Mouse (Mus musculus): ENCODE data around the gene Adamts2. TPM values are rescaled to one million over a fixed set of nuclear protein-coding genes. Genes with fewer than 3 reads are reported as not detected.

The Adamts2 gene
- total and polyA plus RNA-seq, 3 experiments = not detected

- dilution Hi-C loops (cut with MboI; ENCODE audit: extremely low pct_ligation_motif_present, extremely low pct_unique_long_range_greater_than_20kb, low sequenced_read_pairs) = no loop called here
- TF ChIP-seq ZC3H11A (IDR thresholded peaks at IDR 0.05; ENCODE audit: low read depth, low read length) = no peak
- no peak for TF ChIP-seq CTCF (conservative IDR thresholded peaks at IDR 0.05 in 1 of 2, IDR thresholded peaks at IDR 0.05 in 1 of 2; ENCODE audit: low read depth in 2 of 2, low read length in 2 of 2)
- TF ChIP-seq SMC3 (IDR thresholded peaks at IDR 0.05; ENCODE audit: low read depth, low read length) = no peak
- no peak for TF ChIP-seq NELFE (IDR thresholded peaks at IDR 0.05; ENCODE audit: low read depth, low read length)
- no peak for TF ChIP-seq POLR2A (IDR thresholded peaks at IDR 0.05; ENCODE audit: low read depth, low read length)
- no peak for TF ChIP-seq MAFK (IDR thresholded peaks at IDR 0.05; ENCODE audit: insufficient replicate concordance, low read length)
- no peak for TF ChIP-seq MEF2A (IDR thresholded peaks at IDR 0.05; ENCODE audit: borderline replicate concordance, low read depth, low read length)
- no peak for TF ChIP-seq MXI1 (IDR thresholded peaks at IDR 0.05; ENCODE audit: low read depth, low read length)
- no peak for TF ChIP-seq USF1 (IDR thresholded peaks at IDR 0.05; ENCODE audit: low read depth, low read length)
- no peak for TF ChIP-seq ZMIZ1 (IDR thresholded peaks at IDR 0.05; ENCODE audit: low read depth, low read length)
- TF ChIP-seq JUN (IDR thresholded peaks at IDR 0.05; ENCODE audit: insufficient read depth, low read depth, low read length) = no peak
- TF ChIP-seq ETS1 (conservative IDR thresholded peaks at IDR 0.05; ENCODE audit: low read depth, low read length) = no peak
- no peak for TF ChIP-seq BHLHE40 (IDR thresholded peaks at IDR 0.05; ENCODE audit: low read depth, low read length)
- TF ChIP-seq ZNF384 (IDR thresholded peaks at IDR 0.05; ENCODE audit: low read depth, low read length) = no peak
- TF ChIP-seq IRF4 (IDR thresholded peaks at IDR 0.05; ENCODE audit: low read depth, low read length) = no peak
- H3K36me3 ChIP-seq (replicated peaks in 1 of 2; ENCODE audit: control insufficient read depth in 1 of 2, insufficient read depth in 1 of 2, low read length in 1 of 2) = no peaks in the 10 kb centered on the region
- no peak overlapping the region for H3K4me3 ChIP-seq (replicated peaks in 1 of 3; ENCODE audit: low read depth in 2 of 3, low read length in 2 of 3, poor library complexity in 1 of 3)
- H3K27ac ChIP-seq (ENCODE audit: insufficient read depth, low read depth) = no peak overlapping the region
- DNase-seq (ENCODE audit: extremely low read depth) = no peak
- no peaks in the 10 kb centered on the region for H3K4me1 ChIP-seq (ENCODE audit: control insufficient read depth in 1 of 2, insufficient read depth in 2 of 2)
- peaks cover 98% of the 10 kb centered on the region for H3K27me3 ChIP-seq (replicated peaks)
- in situ Hi-C loops (cut with MboI; ENCODE audit: low pct_ligation_motif_present, low pct_unique_long_range_greater_than_20kb, low sequenced_read_pairs) = no loop called here
- H3K9me3 ChIP-seq (replicated peaks; ENCODE audit: low read length) = no peaks in the 10 kb centered on the region
- H3K4me2 ChIP-seq (ENCODE audit: insufficient read depth, low read depth, poor library complexity, severe bottlenecking) = no peak overlapping the region
- H3K79me2 ChIP-seq (replicated peaks; ENCODE audit: control insufficient read depth, extremely low read depth, insufficient read depth, poor library complexity, severe bottlenecking) = no peaks in the 10 kb centered on the region
- H3K9ac ChIP-seq (ENCODE audit: insufficient read depth, low read depth) = no peak overlapping the region
Measured at GRCm38 (mm10) chr11:50671820-50672310, 70.0 kb downstream of the Adamts2 start.

DNA sequence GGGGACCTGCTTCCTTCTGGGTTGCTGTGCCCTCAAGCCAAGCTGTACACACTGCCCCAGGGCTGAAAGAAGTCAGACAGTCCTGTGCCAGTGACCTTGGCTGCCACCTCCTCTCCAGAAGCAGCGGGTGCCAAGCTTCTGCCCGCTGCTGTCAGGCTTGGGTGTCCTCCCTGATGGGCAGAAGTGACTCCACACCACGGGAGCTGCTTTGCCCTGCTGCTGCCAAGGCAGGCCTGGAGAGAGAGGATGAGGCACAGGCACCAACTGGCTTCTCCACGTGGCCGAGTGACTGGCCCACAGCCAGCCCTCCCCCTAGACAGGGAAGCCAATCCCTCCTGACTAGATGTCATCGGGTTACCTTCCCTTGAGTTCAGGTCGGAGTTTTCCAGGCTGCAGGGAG lies 71.0 kb downstream of the Adamts2 start:
- no peak overlapping the region for H3K27ac ChIP-seq (ENCODE audit: insufficient read depth, low read depth)
- H3K4me3 ChIP-seq (replicated peaks in 1 of 3; ENCODE audit: low read depth in 2 of 3, low read length in 2 of 3, poor library complexity in 1 of 3) = no peak overlapping the region
- H3K27me3 ChIP-seq (replicated peaks) = peaks cover 98% of the 10 kb centered on the region
- no peaks in the 10 kb centered on the region for H3K9me3 ChIP-seq (replicated peaks; ENCODE audit: low read length)
- TF ChIP-seq EP300 (IDR thresholded peaks at IDR 0.05; ENCODE audit: low read length) (no peak), BHLHE40 (IDR thresholded peaks at IDR 0.05; ENCODE audit: low read depth, low read length) (no peak), NELFE (IDR thresholded peaks at IDR 0.05; ENCODE audit: low read depth, low read length) (no peak)
- no peak for DNase-seq (ENCODE audit: extremely low read depth)
- no peaks in the 10 kb centered on the region for H3K36me3 ChIP-seq (replicated peaks in 1 of 2; ENCODE audit: control insufficient read depth in 1 of 2, insufficient read depth in 1 of 2, low read length in 1 of 2)
- H3K9ac ChIP-seq (ENCODE audit: insufficient read depth, low read depth) = no peak overlapping the region
- dilution Hi-C loops (cut with MboI; ENCODE audit: extremely low pct_ligation_motif_present, extremely low pct_unique_long_range_greater_than_20kb, low sequenced_read_pairs) (no loop called here), in situ Hi-C loops (cut with MboI; ENCODE audit: low pct_ligation_motif_present, low pct_unique_long_range_greater_than_20kb, low sequenced_read_pairs) (no loop called here)
- no peak overlapping the region for H3K4me2 ChIP-seq (ENCODE audit: insufficient read depth, low read depth, poor library complexity, severe bottlenecking)
- H3K79me2 ChIP-seq (replicated peaks; ENCODE audit: control insufficient read depth, extremely low read depth, insufficient read depth, poor library complexity, severe bottlenecking) = no peaks in the 10 kb centered on the region
- H3K4me1 ChIP-seq (ENCODE audit: control insufficient read depth in 1 of 2, insufficient read depth in 2 of 2) = no peaks in the 10 kb centered on the region

All from CH12.LX (cell line).